Mouse (Mus musculus) gastrocnemius, adult 2 months (tissue): ENCODE measurements at regions not wholly inside any gene's neighbourhood (a gene's known extent, or its start where the extent isn't known, plus 50 kb on each side); places are given as distances from the start of the nearest gene placed in this dataset.
"Not testable (repeated sequence)": the region's sequence is repeated elsewhere in the genome, so short reads cannot be mapped to it uniquely, and the experiment has no call there.

Source experiments
- DNase-seq: peaks from one replicate; pipeline ENCODE4 v3.0.0; 2022
- H3K27ac ChIP-seq: fragments of 200-600 bp; 2 replicates; pipeline ENCODE4 v1.8.1; 2022; ENCODE audit warnings: mild to moderate bottlenecking
- H3K4me3 ChIP-seq: fragments of 200-600 bp; 2 replicates; pipeline ENCODE4 v1.8.1; 2022; ENCODE audit warnings: mild to moderate bottlenecking, moderate library complexity
- CTCF ChIP-seq: fragments of 200-600 bp; IDR thresholded peaks from 2 replicates; pipeline ENCODE4 v1.8.1; 2022; ENCODE audit warnings: antibody characterized with exemption, mild to moderate bottlenecking, moderate library complexity
- intact Hi-C: fragments of 180-260 bp; cut with DNase I; formaldehyde crosslinking; loops from one replicate; pipeline ENCODE4 v1.15.1; 2025

DNA sequence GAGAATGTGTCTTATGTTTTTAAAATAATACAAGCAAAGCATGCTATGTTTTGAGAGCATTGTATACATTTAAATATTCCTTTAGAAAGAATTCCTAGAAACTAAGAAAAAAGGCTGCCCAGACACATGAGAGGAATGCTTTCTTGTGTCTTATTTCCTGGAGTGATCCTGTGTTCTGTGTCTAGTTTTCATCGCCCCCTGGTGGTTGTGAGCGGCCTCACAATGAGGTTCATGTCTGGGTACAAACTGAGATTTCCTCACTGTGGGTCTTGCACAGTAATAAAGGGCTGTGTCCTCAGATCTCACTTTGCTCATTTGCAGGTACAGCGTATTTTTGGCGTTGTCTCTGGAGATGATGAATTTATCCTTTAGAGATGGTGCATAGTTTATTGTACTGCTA is 404.3 kb downstream of the Adam6a start:
- H3K27ac ChIP-seq, H3K4me3 ChIP-seq, DNase-seq: not testable (repeated sequence)
- peak; percentile 27; the same call in 1 of the 2 replicates for TF ChIP-seq CTCF
- intact Hi-C loops = loop anchor here (2.0 kb wide), 1 partner anchor 67 kb away; no protein-coding TSS in a partner anchor

GRCm38 (mm10) chr12:113974271-113974670 is 430.6 kb downstream of the Adam6a start:
- no peak for TF ChIP-seq CTCF
- no peak for DNase-seq
- Histone ChIP-seq H3K4me3 (no peak overlapping the region), H3K27ac (no peak overlapping the region)
- intact Hi-C loops = loop anchor here (1.0 kb wide), 1 partner anchor 65 kb away; no protein-coding TSS in a partner anchor

GRCm38 (mm10) chr12:113981613-113982012 is 437.9 kb downstream of the Adam6a start:
- H3K4me3 ChIP-seq, H3K27ac ChIP-seq, intact Hi-C loops: not testable (repeated sequence)
- TF ChIP-seq CTCF = peak; percentile 62
- DNase-seq = peak; percentile 45

- intact Hi-C loops = no loop called here
- TF ChIP-seq CTCF = no peak
- no peak for DNase-seq
- Histone ChIP-seq H3K4me3 (no peak overlapping the region), H3K27ac (no peak overlapping the region)
These were observed 443.7 kb downstream of the Adam6a start for GRCm38 (mm10) chr12:113987233-113987990.

DNA sequence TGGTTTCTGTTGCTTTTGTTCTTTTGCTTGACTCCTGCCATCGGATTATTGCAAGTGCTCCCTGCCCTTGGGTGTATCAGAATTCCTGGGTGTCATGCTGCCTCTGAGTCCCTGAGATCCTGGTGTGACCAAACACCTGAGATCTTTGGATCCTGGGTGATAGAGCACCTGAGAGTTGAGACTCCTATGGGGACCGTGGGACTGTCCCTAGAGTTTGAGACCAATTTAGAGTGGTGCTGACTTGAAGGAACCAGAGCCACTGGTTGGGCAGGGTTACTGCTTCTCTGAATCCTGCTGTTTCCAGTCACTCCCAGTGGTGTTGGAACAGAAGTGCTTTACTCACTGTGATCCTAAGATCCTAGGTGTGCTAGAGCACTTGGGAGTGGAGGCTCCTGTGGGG is 448.7 kb downstream of the Adam6a start:
- Histone ChIP-seq H3K27ac (no peak overlapping the region), H3K4me3 (no peak overlapping the region)
- TF ChIP-seq CTCF = no peak
- intact Hi-C loops = loop anchor here (5.0 kb wide), 1 partner anchor 50 kb away; no protein-coding TSS in a partner anchor
- no peak for DNase-seq

DNA sequence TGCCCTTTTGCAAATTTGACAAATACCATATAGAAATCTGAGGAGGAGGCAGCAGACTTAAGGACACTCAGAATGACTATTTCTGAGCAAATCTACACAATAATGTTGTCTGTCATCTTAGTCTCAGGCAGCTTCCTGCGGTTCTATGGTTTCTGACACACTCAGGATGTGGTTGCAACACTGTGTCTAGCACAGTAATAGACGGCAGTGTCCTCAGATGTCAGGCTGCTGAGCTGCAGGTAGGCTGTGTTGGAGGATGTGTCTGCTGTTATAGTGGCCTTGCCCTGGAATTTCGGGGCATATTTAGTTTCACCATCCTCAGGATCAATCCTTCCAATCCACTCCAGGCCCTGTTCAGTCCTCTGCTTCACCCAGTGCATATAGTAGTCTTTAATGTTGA is 450.6 kb downstream of the Adam6a start:
- DNase-seq, H3K27ac ChIP-seq, H3K4me3 ChIP-seq: not testable (repeated sequence)
- intact Hi-C loops = loop anchor here (5.0 kb wide), 1 partner anchor 52 kb away; no protein-coding TSS in a partner anchor

GRCm38 (mm10) chr12:114008491-114008890 is 464.8 kb downstream of the Adam6a start:
- H3K27ac ChIP-seq, DNase-seq, H3K4me3 ChIP-seq, intact Hi-C loops: not testable (repeated sequence)

GRCm38 (mm10) chr12:114009391-114009790 is 465.7 kb downstream of the Adam6a start:
- intact Hi-C loops = no loop called here
- no peak for TF ChIP-seq CTCF
- no peak for DNase-seq
- H3K4me3 ChIP-seq = no peak overlapping the region
- H3K27ac ChIP-seq = no peak overlapping the region

GRCm38 (mm10) chr12:114012860-114013259 is 469.2 kb downstream of the Adam6a start:
- H3K27ac ChIP-seq, DNase-seq, H3K4me3 ChIP-seq, intact Hi-C loops: not testable (repeated sequence)
- TF ChIP-seq CTCF = peak; percentile 45

GRCm38 (mm10) chr12:114037011-114037410 is 493.3 kb downstream of the Adam6a start:
- DNase-seq, H3K27ac ChIP-seq, H3K4me3 ChIP-seq, intact Hi-C loops: not testable (repeated sequence)

DNA sequence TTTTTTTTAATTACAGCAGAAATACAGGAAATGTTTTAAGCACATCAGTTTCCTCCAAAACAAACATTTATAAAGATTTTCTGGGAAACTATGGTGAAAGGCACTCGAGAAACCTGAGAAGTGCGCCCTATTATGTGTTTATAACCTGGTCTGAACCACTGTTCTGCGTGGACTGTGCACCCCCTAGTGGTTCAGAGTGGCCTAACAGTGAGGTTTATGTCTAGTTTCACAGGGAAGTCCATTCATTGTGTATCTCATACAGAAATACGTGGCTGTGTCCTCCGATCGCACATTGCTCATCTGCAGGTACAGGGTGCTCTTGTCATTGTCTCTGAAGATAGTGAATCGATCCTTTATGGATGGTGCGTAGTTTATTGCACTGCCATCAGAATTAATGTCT is 504.3 kb downstream of the Adam6a start:
- not testable (repeated sequence) for DNase-seq, H3K27ac ChIP-seq, H3K4me3 ChIP-seq
- peak; percentile 38 for TF ChIP-seq CTCF
- intact Hi-C loops = loop anchor here (2.0 kb wide), 1 partner anchor 59 kb away; no protein-coding TSS in a partner anchor

- DNase-seq = no peak
- Histone ChIP-seq H3K4me3 (no peak overlapping the region), H3K27ac (no peak overlapping the region)
- TF ChIP-seq CTCF = no peak
- intact Hi-C loops = loop anchor here (2.0 kb wide), 1 partner anchor 69 kb away; no protein-coding TSS in a partner anchor
These were observed 509.6 kb downstream of the Adam6a start for GRCm38 (mm10) chr12:114053341-114053740.

DNA sequence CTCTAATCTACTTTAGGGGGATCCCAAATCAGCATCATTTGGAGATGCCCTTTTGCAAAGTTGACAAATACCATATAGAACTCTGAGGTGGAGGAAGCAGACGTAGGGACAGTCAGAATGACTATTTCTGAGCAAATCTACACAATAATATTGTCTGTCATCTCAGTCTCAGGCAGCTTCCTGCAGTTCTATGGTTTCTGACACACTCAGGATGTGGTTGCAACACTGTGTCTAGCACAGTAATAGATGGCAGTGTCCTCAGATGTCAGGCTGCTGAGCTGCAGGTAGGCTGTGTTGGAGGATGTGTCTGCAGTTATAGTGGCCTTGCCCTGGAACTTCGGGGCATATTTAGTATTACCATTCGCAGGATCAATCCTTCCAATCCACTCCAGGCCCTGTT is 515.9 kb downstream of the Adam6a start:
- H3K4me3 ChIP-seq = no peak overlapping the region
- no peak for TF ChIP-seq CTCF
- no peak overlapping the region for H3K27ac ChIP-seq
- intact Hi-C loops = no loop called here
- DNase-seq = no peak

GRCm38 (mm10) chr12:114067166-114067565 is 523.5 kb downstream of the Adam6a start:
- TF ChIP-seq CTCF = no peak
- no peak overlapping the region for H3K27ac ChIP-seq
- DNase-seq = no peak
- intact Hi-C loops = no loop called here
- no peak overlapping the region for H3K4me3 ChIP-seq

DNA sequence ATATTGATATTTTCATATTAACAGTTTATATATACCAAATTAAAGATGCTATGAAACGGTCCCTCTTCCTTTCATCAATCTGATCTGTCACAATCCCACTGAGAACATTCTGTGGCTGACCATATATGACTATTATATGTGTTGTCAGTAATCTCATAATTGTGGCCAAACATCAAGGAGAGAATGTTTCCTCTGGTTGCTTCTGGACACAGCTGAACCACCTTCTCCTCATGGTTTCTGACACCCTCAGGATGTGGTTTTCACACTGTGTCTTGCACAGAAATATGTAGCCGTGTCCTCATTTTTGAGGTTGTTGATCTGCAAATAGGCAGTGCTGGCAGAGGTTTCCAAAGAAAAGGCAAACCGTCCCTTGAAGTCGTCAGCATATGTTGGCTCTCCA is 565.0 kb downstream of the Adam6a start:
- DNase-seq, H3K27ac ChIP-seq, H3K4me3 ChIP-seq: not testable (repeated sequence)
- intact Hi-C loops = loop anchor here (5.0 kb wide), 1 partner anchor 34 kb away; no protein-coding TSS in a partner anchor
